Mouse (Mus musculus): ENCODE data around the gene Cd300ld. TPM values are rescaled to one million over a fixed set of nuclear protein-coding genes. Genes with fewer than 3 reads are reported as not detected.
"Not testable (repeated sequence)": the region's sequence is repeated elsewhere in the genome, so short reads cannot be mapped to it uniquely, and the experiment has no call there.

Cd300ld gene
- polyA plus RNA-seq (2014; fragmentation: Nextera tagmentation; extraction: Ambion mirVana) = 0.07 and 0.15 TPM in 2 replicates

GRCm38 (mm10) chr11:114989793-114990192 lies at the start of gene Cd300ld:
Gene Cd300ld, minus strand, starts transcription at chr11:114989922.
- Histone ChIP-seq H3K4me3 (ENCODE audit: low read depth, low read length) (no peak within 1 kb of the TSS), H3K27ac (replicated peaks; ENCODE audit: low read depth, low read length) (no peak within 1 kb of the TSS), H3K36me3 (replicated peaks; ENCODE audit: control insufficient read depth, insufficient read depth, low read depth, low read length) (no peaks in the 10 kb centered on the region), H3K27me3 (ENCODE audit: control insufficient read depth, insufficient read depth, low read length) (no peaks in the 10 kb centered on the region), H3K4me2 (ENCODE audit: low read depth, low read length) (no peak within 1 kb of the TSS), H3K9ac (replicated peaks; ENCODE audit: low read length) (no peak within 1 kb of the TSS), H3K4me1 (ENCODE audit: control insufficient read depth, insufficient read depth, low read length) (no peaks in the 10 kb centered on the region), H3K9me3 (replicated peaks; ENCODE audit: control insufficient read depth, low read length) (no peaks in the 10 kb centered on the region)
- 76% methylated on average over 4 of the region's 4 CpGs for WGBS
- ATAC-seq (replicated peaks; ENCODE audit: insufficient number of reproducible peaks, low FRiP score, low TSS enrichment, low read depth) (no peak), DNase-seq (ENCODE audit: low spot score) (no peak)

DNA sequence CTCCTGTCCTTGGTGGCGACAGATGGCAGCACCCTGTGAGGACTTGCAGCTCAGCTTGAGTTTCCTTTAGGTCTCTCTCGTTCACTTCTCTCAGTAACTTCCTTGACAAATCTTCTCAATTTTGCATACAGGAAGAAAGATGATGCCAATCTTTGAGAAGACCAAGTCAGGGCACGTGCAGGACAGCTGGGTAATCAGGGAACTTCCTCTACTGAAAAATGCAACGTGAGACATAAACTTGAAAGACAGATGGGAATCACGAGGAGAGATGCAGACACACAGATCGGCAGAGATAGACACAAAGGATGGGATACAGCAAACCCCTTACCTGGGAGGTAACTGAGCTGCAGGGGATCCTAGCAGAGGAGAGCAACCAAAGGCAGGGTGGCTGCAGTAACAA lies 47.9 kb upstream of the Cd300ld start, which contains the start of gene Cd300ld5:
TSS of gene Cd300ld5 (minus strand) at position 101 of the 400 bp plus-strand sequence.
- WGBS = no CpG with 5 or more reads among the region's 6 CpGs
- not testable (repeated sequence) for H3K9ac ChIP-seq (replicated peaks; ENCODE audit: low read length); H3K4me1 ChIP-seq (ENCODE audit: control insufficient read depth, insufficient read depth, low read length); H3K4me3 ChIP-seq (ENCODE audit: low read depth, low read length); ATAC-seq (replicated peaks; ENCODE audit: insufficient number of reproducible peaks, low FRiP score, low TSS enrichment, low read depth); H3K27me3 ChIP-seq (ENCODE audit: control insufficient read depth, insufficient read depth, low read length); H3K4me2 ChIP-seq (ENCODE audit: low read depth, low read length); H3K27ac ChIP-seq (replicated peaks; ENCODE audit: low read depth, low read length); H3K36me3 ChIP-seq (replicated peaks; ENCODE audit: control insufficient read depth, insufficient read depth, low read depth, low read length); H3K9me3 ChIP-seq (replicated peaks; ENCODE audit: control insufficient read depth, low read length); DNase-seq (ENCODE audit: low spot score)

- ATAC-seq (replicated peaks; ENCODE audit: insufficient number of reproducible peaks, low FRiP score, low TSS enrichment, low read depth); H3K4me1 ChIP-seq (ENCODE audit: control insufficient read depth, insufficient read depth, low read length); H3K36me3 ChIP-seq (replicated peaks; ENCODE audit: control insufficient read depth, insufficient read depth, low read depth, low read length); H3K9me3 ChIP-seq (replicated peaks; ENCODE audit: control insufficient read depth, low read length); H3K9ac ChIP-seq (replicated peaks; ENCODE audit: low read length); H3K4me2 ChIP-seq (ENCODE audit: low read depth, low read length); DNase-seq (ENCODE audit: low spot score); H3K4me3 ChIP-seq (ENCODE audit: low read depth, low read length); H3K27me3 ChIP-seq (ENCODE audit: control insufficient read depth, insufficient read depth, low read length); H3K27ac ChIP-seq (replicated peaks; ENCODE audit: low read depth, low read length): not testable (repeated sequence)
- WGBS = no CpG with 5 or more reads among the region's 6 CpGs
Measured at GRCm38 (mm10) chr11:115026912-115027311, 37.2 kb upstream of the Cd300ld start, which contains the start of gene Cd300ld4. Gene Cd300ld4, minus strand, starts transcription at chr11:115027012.

- not testable (repeated sequence) for H3K4me1 ChIP-seq (ENCODE audit: control insufficient read depth, insufficient read depth, low read length); H3K36me3 ChIP-seq (replicated peaks; ENCODE audit: control insufficient read depth, insufficient read depth, low read depth, low read length); DNase-seq (ENCODE audit: low spot score); H3K4me2 ChIP-seq (ENCODE audit: low read depth, low read length); H3K27me3 ChIP-seq (ENCODE audit: control insufficient read depth, insufficient read depth, low read length); H3K4me3 ChIP-seq (ENCODE audit: low read depth, low read length); H3K9me3 ChIP-seq (replicated peaks; ENCODE audit: control insufficient read depth, low read length); ATAC-seq (replicated peaks; ENCODE audit: insufficient number of reproducible peaks, low FRiP score, low TSS enrichment, low read depth); H3K27ac ChIP-seq (replicated peaks; ENCODE audit: low read depth, low read length); H3K9ac ChIP-seq (replicated peaks; ENCODE audit: low read length)
- no CpG with 5 or more reads among the region's 7 CpGs for WGBS
Measured at GRCm38 (mm10) chr11:115016093-115016492, 26.4 kb upstream of the Cd300ld start, which contains the start of gene Cd300ld2. Gene Cd300ld2, minus strand, starts transcription at chr11:115016193.

GRCm38 (mm10) chr11:115004070-115004469 lies 14.3 kb upstream of the Cd300ld start:
- H3K4me2 ChIP-seq (ENCODE audit: low read depth, low read length) = no peak overlapping the region
- H3K4me1 ChIP-seq (ENCODE audit: control insufficient read depth, insufficient read depth, low read length) = no peaks in the 10 kb centered on the region
- WGBS = 80% methylated on average over 5 of the region's 5 CpGs
- ATAC-seq (replicated peaks; ENCODE audit: insufficient number of reproducible peaks, low FRiP score, low TSS enrichment, low read depth) (no peak), DNase-seq (ENCODE audit: low spot score) (no peak)
- no peak overlapping the region for H3K27ac ChIP-seq (replicated peaks; ENCODE audit: low read depth, low read length)
- no peak overlapping the region for H3K4me3 ChIP-seq (ENCODE audit: low read depth, low read length)
- no peaks in the 10 kb centered on the region for H3K27me3 ChIP-seq (ENCODE audit: control insufficient read depth, insufficient read depth, low read length)
- H3K9ac ChIP-seq (replicated peaks; ENCODE audit: low read length) = no peak overlapping the region
- no peaks in the 10 kb centered on the region for H3K36me3 ChIP-seq (replicated peaks; ENCODE audit: control insufficient read depth, insufficient read depth, low read depth, low read length)
- no peaks in the 10 kb centered on the region for H3K9me3 ChIP-seq (replicated peaks; ENCODE audit: control insufficient read depth, low read length)

DNA sequence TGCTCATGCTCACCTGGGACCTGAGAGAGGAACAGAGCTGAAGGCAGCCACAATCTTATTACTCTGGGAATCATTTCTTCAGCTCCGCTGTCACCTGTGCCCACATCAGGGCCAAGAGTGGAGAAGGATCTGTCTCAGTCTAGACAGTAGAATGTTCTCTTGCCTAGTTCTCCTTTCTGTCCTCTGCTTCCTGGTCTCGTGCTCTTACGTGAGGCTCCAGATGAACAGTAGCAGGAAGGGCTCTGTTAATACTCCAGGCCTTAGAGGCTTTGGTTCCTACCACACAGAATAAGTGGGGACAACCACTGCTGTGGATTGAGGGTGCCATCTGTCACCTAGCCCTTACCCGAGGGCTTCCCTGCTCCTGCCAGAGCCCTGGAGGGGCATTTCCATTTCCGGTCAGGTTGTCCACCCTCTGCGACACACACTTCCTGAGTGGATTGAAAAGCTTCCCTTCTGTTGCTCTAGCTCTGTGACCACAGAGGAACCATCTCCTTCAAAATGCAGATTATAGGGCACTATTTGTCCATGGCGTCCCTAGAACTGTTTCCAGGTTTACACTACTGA lies 11.8 kb upstream of the Cd300ld start, which contains the start of gene Cd300c2:
TSS of gene Cd300c2 (minus strand) at position 407 of the 567 bp plus-strand sequence.
- DNase-seq (ENCODE audit: low spot score) (no peak), ATAC-seq (replicated peaks; ENCODE audit: insufficient number of reproducible peaks, low FRiP score, low TSS enrichment, low read depth) (no peak)
- Histone ChIP-seq H3K9me3 (replicated peaks; ENCODE audit: control insufficient read depth, low read length) (no peaks in the 10 kb centered on the region), H3K4me1 (ENCODE audit: control insufficient read depth, insufficient read depth, low read length) (no peaks in the 10 kb centered on the region), H3K4me2 (ENCODE audit: low read depth, low read length) (no peak within 1 kb of the TSS), H3K36me3 (replicated peaks; ENCODE audit: control insufficient read depth, insufficient read depth, low read depth, low read length) (no peaks in the 10 kb centered on the region), H3K27me3 (ENCODE audit: control insufficient read depth, insufficient read depth, low read length) (no peaks in the 10 kb centered on the region), H3K9ac (replicated peaks; ENCODE audit: low read length) (no peak within 1 kb of the TSS), H3K4me3 (ENCODE audit: low read depth, low read length) (no peak within 1 kb of the TSS), H3K27ac (replicated peaks; ENCODE audit: low read depth, low read length) (no peak within 1 kb of the TSS)
- 87% methylated on average over 7 of the region's 7 CpGs for WGBS

DNA sequence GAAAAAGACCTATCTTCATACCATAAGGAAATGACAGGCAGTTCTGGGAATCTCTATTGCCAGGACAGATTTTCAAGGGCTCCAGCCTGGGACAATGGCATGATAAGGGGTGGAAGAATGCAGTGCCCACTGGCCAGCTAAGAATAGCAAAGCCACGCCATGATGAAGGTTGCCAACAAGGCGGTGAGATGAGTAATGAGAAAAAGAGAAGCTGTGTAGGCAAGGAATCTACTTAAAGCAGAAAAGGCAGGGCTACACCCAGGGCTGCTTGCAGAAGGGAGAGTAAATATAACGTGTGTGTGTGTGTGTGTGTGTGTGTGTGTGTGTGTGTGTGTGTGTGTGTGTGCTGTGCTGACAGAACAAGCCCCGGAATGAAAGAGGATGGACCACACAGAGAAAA lies 7.9 kb downstream of the Cd300ld start:
- DNase-seq (ENCODE audit: low spot score) (no peak), ATAC-seq (replicated peaks; ENCODE audit: insufficient number of reproducible peaks, low FRiP score, low TSS enrichment, low read depth) (no peak)
- no peak overlapping the region for H3K27ac ChIP-seq (replicated peaks; ENCODE audit: low read depth, low read length)
- no peaks in the 10 kb centered on the region for H3K27me3 ChIP-seq (ENCODE audit: control insufficient read depth, insufficient read depth, low read length)
- no peak overlapping the region for H3K9ac ChIP-seq (replicated peaks; ENCODE audit: low read length)
- no peaks in the 10 kb centered on the region for H3K4me1 ChIP-seq (ENCODE audit: control insufficient read depth, insufficient read depth, low read length)
- 74% methylated on average over 4 of the region's 4 CpGs for WGBS
- H3K4me2 ChIP-seq (ENCODE audit: low read depth, low read length) = no peak overlapping the region
- H3K4me3 ChIP-seq (ENCODE audit: low read depth, low read length) = no peak overlapping the region
- H3K9me3 ChIP-seq (replicated peaks; ENCODE audit: control insufficient read depth, low read length) = no peaks in the 10 kb centered on the region
- no peaks in the 10 kb centered on the region for H3K36me3 ChIP-seq (replicated peaks; ENCODE audit: control insufficient read depth, insufficient read depth, low read depth, low read length)

- 88% methylated on average over 10 of the region's 10 CpGs for WGBS
- no peaks in the 10 kb centered on the region for H3K9me3 ChIP-seq (replicated peaks; ENCODE audit: control insufficient read depth, low read length)
- no peaks in the 10 kb centered on the region for H3K4me1 ChIP-seq (ENCODE audit: control insufficient read depth, insufficient read depth, low read length)
- no peak overlapping the region for H3K9ac ChIP-seq (replicated peaks; ENCODE audit: low read length)
- H3K36me3 ChIP-seq (replicated peaks; ENCODE audit: control insufficient read depth, insufficient read depth, low read depth, low read length) = no peaks in the 10 kb centered on the region
- H3K4me2 ChIP-seq (ENCODE audit: low read depth, low read length) = no peak overlapping the region
- no peaks in the 10 kb centered on the region for H3K27me3 ChIP-seq (ENCODE audit: control insufficient read depth, insufficient read depth, low read length)
- no peak overlapping the region for H3K4me3 ChIP-seq (ENCODE audit: low read depth, low read length)
- no peak for ATAC-seq (replicated peaks; ENCODE audit: insufficient number of reproducible peaks, low FRiP score, low TSS enrichment, low read depth)
- H3K27ac ChIP-seq (replicated peaks; ENCODE audit: low read depth, low read length) = no peak overlapping the region
- no peak for DNase-seq (ENCODE audit: low spot score)
Measured at GRCm38 (mm10) chr11:114972726-114973125, 17.0 kb downstream of the Cd300ld start.
